In genomic region chr9:105484338-105485084, GRCm38 (mm10) we compare ENCODE assay signal across 8 mouse cellular contexts. TPM values are rescaled to one million over a fixed set of nuclear protein-coding genes. Genes with fewer than 3 reads are reported as not detected.
DNase-seq lines count a peak whose midpoint lies in the region; ATAC-seq and TF ChIP-seq lines count a peak whose summit lies in the region.

No protein-coding gene starts in this region.

- ATAC-seq in common myeloid progenitor, adult 5-6 weeks (replicated peaks; ENCODE audit: low read depth, poor library complexity, severe bottlenecking) = peak; percentile 82
- ATAC-seq in hindbrain, postnatal 0 days = peak; percentile 85
- peak; percentile 81; the same call in 1 of the 2 replicates for ATAC-seq in neural tube, embryonic 14.5 days (ENCODE audit: low read depth)

- no peak for TF ChIP-seq CTCF in left cerebral cortex, adult 2 months (IDR thresholded peaks at IDR 0.05)
- no peak for TF ChIP-seq CTCF in hindbrain, postnatal 0 days (IDR thresholded peaks at IDR 0.05; ENCODE audit: low read depth)

- 50% methylated on average over 5 of the region's 5 CpGs for WGBS in hindbrain, postnatal 0 days
- WGBS in neural tube, embryonic 14.5 days = 78% methylated on average over 5 of the region's 5 CpGs

- no peak overlapping the region; the same call in 1 of the 2 replicates for H3K4me3 ChIP-seq in left cerebral cortex, adult 2 months
- no peak overlapping the region for H3K4me3 ChIP-seq in hindbrain, postnatal 0 days (ENCODE audit: low read length)
- no peak overlapping the region for H3K4me3 ChIP-seq in neural tube, embryonic 14.5 days (ENCODE audit: low read depth, low read length)

- H3K4me1 ChIP-seq in hindbrain, postnatal 0 days (ENCODE audit: insufficient read depth, low read length) = 0 out of 2 replicates have a peak, but pooled peaks cover 3% of the 10 kb centered on the region
- H3K4me1 ChIP-seq in neural tube, embryonic 14.5 days (ENCODE audit: control insufficient read depth, insufficient read depth, low read length) = no peaks in the 10 kb centered on the region

- no peak for DNase-seq in left cerebral cortex, adult 2 months (ENCODE audit: extremely low spot score in 1 of 2, low spot score in 2 of 2)
- no peak for DNase-seq in left cerebral cortex, adult 9 months (ENCODE audit: low spot score in 2 of 2)
- peak; percentile 61 for DNase-seq in hindbrain, postnatal 0 days (ENCODE audit: low spot score)
- no peak for DNase-seq in layer of hippocampus, adult 9-10 months (ENCODE audit: low spot score)
- no peak for DNase-seq in layer of hippocampus, adult 11-12 months (ENCODE audit: low spot score)
- no peak for DNase-seq in left cerebral cortex, adult 8-10 months (ENCODE audit: low spot score in 2 of 2)

- no peaks in the 10 kb centered on the region for H3K36me3 ChIP-seq in hindbrain, postnatal 0 days (ENCODE audit: insufficient read depth, low read length)
- no peaks in the 10 kb centered on the region for H3K36me3 ChIP-seq in neural tube, embryonic 14.5 days (ENCODE audit: control insufficient read depth, insufficient read depth, low read length)

- no peaks in the 10 kb centered on the region for H3K9me3 ChIP-seq in hindbrain, postnatal 0 days (ENCODE audit: low read length)
- no peaks in the 10 kb centered on the region for H3K9me3 ChIP-seq in neural tube, embryonic 14.5 days (ENCODE audit: control insufficient read depth, low read length)

- no peaks in the 10 kb centered on the region for H3K27me3 ChIP-seq in hindbrain, postnatal 0 days (ENCODE audit: insufficient read depth, low read length)
- no peaks in the 10 kb centered on the region for H3K27me3 ChIP-seq in neural tube, embryonic 14.5 days (ENCODE audit: control insufficient read depth, insufficient read depth, low read length)

- H3K27ac ChIP-seq in left cerebral cortex, adult 2 months = peak overlapping the region; percentile 41
- H3K27ac ChIP-seq in hindbrain, postnatal 0 days = peak overlapping the region; percentile 60
- H3K27ac ChIP-seq in neural tube, embryonic 14.5 days (ENCODE audit: low read depth, low read length) = no peak overlapping the region

- intact Hi-C loops in left cerebral cortex, adult 2 months (cut with DNase I) = no loop called here

- H3K9ac ChIP-seq in hindbrain, postnatal 0 days (replicated peaks; ENCODE audit: low read length) = no peak overlapping the region
- H3K9ac ChIP-seq in neural tube, embryonic 14.5 days (replicated peaks; ENCODE audit: low read depth, low read length) = no peak overlapping the region

- peak overlapping the region; percentile 17; the same call in 1 of the 2 replicates for H3K4me2 ChIP-seq in hindbrain, postnatal 0 days (ENCODE audit: low read depth, low read length)
- no peak overlapping the region for H3K4me2 ChIP-seq in neural tube, embryonic 14.5 days (ENCODE audit: low read depth, low read length)

RNA-seq across cellular contexts. Expression of gene Atp2c1, which starts 42.6 kb away (rescaled TPM):
- 100 to 1,000 TPM; 202 to 209 TPM for total RNA-seq in left cerebral cortex, adult 2 months (2021)
- 58.7 and 66.9 TPM in 2 replicates for total RNA-seq in common myeloid progenitor, adult 5-6 weeks (2017)
- total RNA-seq in hindbrain, postnatal 0 days (2014; rRNA removed) = 120 and 157 TPM in 2 replicates
- polyA plus RNA-seq in hindbrain, postnatal 0 days (2015; fragmentation: Nextera tagmentation; extraction: Ambion mirVana) = 66.0 and 68.5 TPM in 2 replicates
- polyA plus RNA-seq in neural tube, embryonic 14.5 days (2014; fragmentation: Nextera tagmentation; extraction: Ambion mirVana) = 95.7 and 121 TPM in 2 replicates
- total RNA-seq in left cerebral cortex, adult 8-10 months (2022) = 100 to 1,000 TPM; 180 to 197 (median 186) TPM
